Mouse (Mus musculus): ENCODE data around the gene Pnpla6. TPM values are rescaled to one million over a fixed set of nuclear protein-coding genes. Genes with fewer than 3 reads are reported as not detected.

Gene Pnpla6
- polyA plus RNA-seq, 1 experiment from 2014 or later, result 25.0 TPM

Other genes starting within 250 kb of the Pnpla6 start
- 40.3 and 46.2 TPM in 2 replicates for gene Insr, start 235.8 kb upstream of the Pnpla6 start, polyA plus RNA-seq (2014; fragmentation: Nextera tagmentation; extraction: Ambion mirVana)
- gene A430078G23Rik, start 162.0 kb upstream of the Pnpla6 start, polyA plus RNA-seq (2014; fragmentation: Nextera tagmentation; extraction: Ambion mirVana), result not detected in 2 replicates
- 10.4 and 12.3 TPM in 2 replicates for gene Arhgef18, start 122.4 kb upstream of the Pnpla6 start, polyA plus RNA-seq (2014; fragmentation: Nextera tagmentation; extraction: Ambion mirVana)
- 2.9 and 3.8 TPM in 2 replicates for gene Pex11g, start 47.7 kb upstream of the Pnpla6 start, polyA plus RNA-seq (2014; fragmentation: Nextera tagmentation; extraction: Ambion mirVana)
- 0.33 TPM in 1 of 2 replicates, not detected in the other for gene Tex45, start 44.5 kb upstream of the Pnpla6 start, polyA plus RNA-seq (2014; fragmentation: Nextera tagmentation; extraction: Ambion mirVana)
- 34.1 and 35.1 TPM in 2 replicates for gene Zfp358, start 22.2 kb upstream of the Pnpla6 start, polyA plus RNA-seq (2014; fragmentation: Nextera tagmentation; extraction: Ambion mirVana)
- 56.6 and 56.7 TPM in 2 replicates for gene Mcoln1, start 14.9 kb upstream of the Pnpla6 start, polyA plus RNA-seq (2014; fragmentation: Nextera tagmentation; extraction: Ambion mirVana)
- gene C330021F23Rik, start 52.6 kb downstream of the Pnpla6 start, polyA plus RNA-seq (2014; fragmentation: Nextera tagmentation; extraction: Ambion mirVana), result 7.2 and 7.8 TPM in 2 replicates
- gene Camsap3, start 71.9 kb downstream of the Pnpla6 start, polyA plus RNA-seq (2014; fragmentation: Nextera tagmentation; extraction: Ambion mirVana), result 15.5 and 16.4 TPM in 2 replicates
- 64.9 and 72.4 TPM in 2 replicates for gene Xab2, start 105.9 kb downstream of the Pnpla6 start, polyA plus RNA-seq (2014; fragmentation: Nextera tagmentation; extraction: Ambion mirVana)
- 88.2 and 93.2 TPM in 2 replicates for gene Pet100, start 106.2 kb downstream of the Pnpla6 start, polyA plus RNA-seq (2014; fragmentation: Nextera tagmentation; extraction: Ambion mirVana)
- 0.51 TPM in 1 of 2 replicates, not detected in the other for gene Pcp2, start 110.2 kb downstream of the Pnpla6 start, polyA plus RNA-seq (2014; fragmentation: Nextera tagmentation; extraction: Ambion mirVana)
- gene Stxbp2, start 115.6 kb downstream of the Pnpla6 start, polyA plus RNA-seq (2014; fragmentation: Nextera tagmentation; extraction: Ambion mirVana), result 36.7 and 37.2 TPM in 2 replicates
- gene Retn, start 140.4 kb downstream of the Pnpla6 start, polyA plus RNA-seq (2014; fragmentation: Nextera tagmentation; extraction: Ambion mirVana), result 0.41 and 0.68 TPM in 2 replicates
- 0.29 TPM in 1 of 2 replicates, not detected in the other for gene Mcemp1, start 150.4 kb downstream of the Pnpla6 start, polyA plus RNA-seq (2014; fragmentation: Nextera tagmentation; extraction: Ambion mirVana)
- gene Fcor, start 157.0 kb downstream of the Pnpla6 start, polyA plus RNA-seq (2014; fragmentation: Nextera tagmentation; extraction: Ambion mirVana), result 9.3 and 12.1 TPM in 2 replicates
- gene Trappc5, start 160.9 kb downstream of the Pnpla6 start, polyA plus RNA-seq (2014; fragmentation: Nextera tagmentation; extraction: Ambion mirVana), result 34.3 and 42.9 TPM in 2 replicates
- 0.16 and 0.24 TPM in 2 replicates for gene Fcer2a, start 178.8 kb downstream of the Pnpla6 start, polyA plus RNA-seq (2014; fragmentation: Nextera tagmentation; extraction: Ambion mirVana)
- gene Clec4g, start 205.3 kb downstream of the Pnpla6 start, polyA plus RNA-seq (2014; fragmentation: Nextera tagmentation; extraction: Ambion mirVana), result 0.20 and 0.56 TPM in 2 replicates
- not detected in 2 replicates for gene Cd209a, start 233.6 kb downstream of the Pnpla6 start, polyA plus RNA-seq (2014; fragmentation: Nextera tagmentation; extraction: Ambion mirVana)

Data from forebrain, embryonic 11.5 days (tissue).